Mouse (Mus musculus) neural tube, embryonic 12.5 days (tissue): Measurements from ENCODE around the gene Itga10. TPM values are rescaled to one million over a fixed set of nuclear protein-coding genes. Genes with fewer than 3 reads are reported as not detected.

Experiments
- ATAC-seq: fragments of 200-750 bp; cut with Nextera tagmentation; 2 replicates; pipeline ENCODE4 v1.8.0; 2017; ENCODE audit warnings: low read depth, mild to moderate bottlenecking, moderate TSS enrichment, moderate library complexity; ENCODE audit not compliant: low FRiP score
- H3K27ac ChIP-seq: fragments of 300-500 bp; sonication (generic); 2 replicates; pipeline ENCODE4 v1.5.1; 2016
- H3K27me3 ChIP-seq: fragments of 300-500 bp; sonication (generic); replicated peaks from 2 replicates; pipeline ENCODE4 v1.6.1; 2016; ENCODE audit warnings: mild to moderate bottlenecking
- H3K36me3 ChIP-seq: fragments of 300-500 bp; sonication (generic); 2 replicates; pipeline ENCODE4 v1.6.1; 2016; ENCODE audit warnings: mild to moderate bottlenecking
- H3K4me1 ChIP-seq: fragments of 300-500 bp; sonication (generic); 2 replicates; pipeline ENCODE4 v1.6.1; 2016
- H3K4me2 ChIP-seq: fragments of 300-500 bp; sonication (generic); replicated peaks from 2 replicates; pipeline ENCODE4 v1.6.1; 2016; ENCODE audit warnings: mild to moderate bottlenecking
- H3K4me3 ChIP-seq: fragments of 300-500 bp; sonication (generic); 2 replicates; pipeline ENCODE4 v1.5.1; 2016
- H3K9ac ChIP-seq: fragments of 300-500 bp; sonication (generic); 2 replicates; pipeline ENCODE4 v1.6.1; 2016; ENCODE audit warnings: mild to moderate bottlenecking
- H3K9me3 ChIP-seq: fragments of 300-500 bp; sonication (generic); 2 replicates; pipeline ENCODE4 v1.6.1; 2016; ENCODE audit warnings: mild to moderate bottlenecking
- WGBS: fragments of 180-500 bp; shearing (Covaris S2); methylation state at CpG from one replicate; pipeline ENCODE4 v1.1.7; 2016; 5-methylcytosine and 5-hydroxymethylcytosine counted together
- polyA plus RNA-seq: library from polyadenylated mRNA; unstranded; fragments of >200 nt; fragmentation: Nextera tagmentation; extraction: Ambion mirVana; gene quantifications from 2 replicates; pipeline ENCODE4 v1.2.1, GENCODE M21; 2016

Gene Itga10
- 0.90 and 0.93 TPM in 2 replicates for polyA plus RNA-seq

DNA sequence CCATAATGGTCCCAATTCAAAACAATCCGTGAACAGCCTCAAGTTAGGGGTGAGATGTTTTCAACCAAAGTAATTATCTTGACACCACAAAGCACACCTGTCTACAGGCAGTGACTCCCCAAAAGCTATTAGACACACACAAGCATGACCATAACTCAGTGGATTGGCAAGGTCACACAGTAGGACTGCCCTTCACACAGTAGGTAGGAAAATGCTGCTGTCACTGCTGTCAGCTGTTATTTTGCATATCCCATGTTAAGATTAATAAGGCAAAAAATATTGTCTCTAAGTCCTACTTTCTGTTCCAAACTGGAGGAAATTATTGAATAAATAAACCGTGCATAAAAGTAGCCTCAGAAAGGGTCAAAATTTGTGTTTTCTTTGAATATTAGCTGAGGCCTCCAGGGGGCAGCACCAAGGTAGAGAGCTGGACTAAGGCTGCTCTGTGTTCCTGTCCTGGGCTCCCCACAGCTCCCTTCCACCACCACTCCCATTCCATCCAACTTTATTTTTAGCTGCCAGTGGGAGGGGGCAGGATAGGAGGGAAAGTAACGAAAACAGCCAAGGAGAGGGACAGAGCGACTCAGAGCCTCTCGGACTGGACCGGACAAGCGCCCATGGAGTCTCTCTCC, at the start of gene Itga10:
TSS of gene Itga10 (plus strand) at position 567 of the 632 bp plus-strand sequence.
- H3K27me3 ChIP-seq = no peaks in the 10 kb centered on the region
- no peak within 1 kb of the TSS for H3K9ac ChIP-seq
- ATAC-seq = no peak
- no peaks in the 10 kb centered on the region for H3K4me1 ChIP-seq
- no peak within 1 kb of the TSS for H3K4me2 ChIP-seq
- no peak within 1 kb of the TSS for H3K4me3 ChIP-seq
- no peak within 1 kb of the TSS for H3K27ac ChIP-seq
- no peaks in the 10 kb centered on the region for H3K9me3 ChIP-seq
- 66% methylated on average over 7 of the region's 7 CpGs for WGBS
- H3K36me3 ChIP-seq = peaks cover 21% of the 10 kb centered on the region

DNA sequence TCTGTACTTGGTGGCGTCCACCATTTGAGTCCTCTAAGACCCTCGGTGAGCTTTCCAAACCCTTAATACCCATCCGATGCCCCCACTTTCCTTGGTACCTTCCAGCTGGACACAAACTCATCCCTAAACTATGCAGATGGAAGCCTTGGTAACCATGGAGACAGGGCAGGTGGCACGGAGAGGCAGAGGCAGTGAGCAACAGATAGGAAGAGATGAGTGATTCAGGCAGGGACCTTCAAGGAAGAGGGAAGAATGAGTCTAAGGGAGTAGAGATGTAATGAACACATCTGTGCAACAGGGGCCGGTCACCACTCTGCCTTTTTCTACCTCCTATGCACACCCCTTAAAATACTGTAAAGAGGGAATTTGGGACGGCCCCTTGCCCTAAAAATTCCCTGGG, 49.7 kb upstream of the Itga10 start:
- 19% methylated on average over 6 of the region's 6 CpGs for WGBS
- no peaks in the 10 kb centered on the region for H3K9me3 ChIP-seq
- H3K9ac ChIP-seq = no peak overlapping the region
- H3K4me1 ChIP-seq = peaks cover 55% of the 10 kb centered on the region
- H3K27ac ChIP-seq = no peak overlapping the region
- no peak overlapping the region for H3K4me3 ChIP-seq
- ATAC-seq = no peak
- no peaks in the 10 kb centered on the region for H3K36me3 ChIP-seq
- H3K4me2 ChIP-seq = peak overlapping the region; percentile 93
- peaks cover 27% of the 10 kb centered on the region for H3K27me3 ChIP-seq

DNA sequence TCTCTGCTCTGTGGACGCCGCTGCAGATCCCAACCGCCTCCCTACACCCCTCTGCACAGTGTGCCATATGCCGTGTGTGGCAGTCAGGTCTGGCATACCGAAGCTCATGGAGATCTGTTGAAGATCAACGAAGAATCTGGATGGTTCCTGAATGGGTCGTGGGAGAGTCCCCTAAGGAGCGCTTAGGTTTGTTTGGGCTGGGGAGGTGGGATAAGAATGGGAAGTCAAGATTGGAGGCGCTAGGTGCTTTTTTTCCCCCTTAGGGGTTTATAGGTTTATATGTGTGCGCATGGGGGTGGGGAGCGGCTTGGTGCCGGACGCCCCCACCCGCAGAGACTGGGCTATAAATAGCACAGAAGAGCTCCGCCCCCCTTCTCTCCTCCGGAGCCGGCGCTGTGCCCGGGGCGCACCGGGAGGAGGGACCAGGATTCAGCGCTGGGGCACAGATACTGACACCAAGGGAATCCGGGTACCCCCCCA, 49.1 kb upstream of the Itga10 start, which contains the start of gene Ankrd34a:
TSS of gene Ankrd34a (plus strand) at position 409 of the 480 bp plus-strand sequence.
- Histone ChIP-seq H3K9me3 (no peaks in the 10 kb centered on the region), H3K27ac (no peak within 1 kb of the TSS), H3K36me3 (no peaks in the 10 kb centered on the region), H3K4me3 (peak within 1 kb of the TSS; percentile 43), H3K9ac (peak within 1 kb of the TSS; percentile 72), H3K27me3 (peaks cover 27% of the 10 kb centered on the region), H3K4me2 (peak within 1 kb of the TSS; percentile 93), H3K4me1 (peaks cover 55% of the 10 kb centered on the region)
- under 1% methylated on average over 23 of the region's 23 CpGs for WGBS
- ATAC-seq = no peak

DNA sequence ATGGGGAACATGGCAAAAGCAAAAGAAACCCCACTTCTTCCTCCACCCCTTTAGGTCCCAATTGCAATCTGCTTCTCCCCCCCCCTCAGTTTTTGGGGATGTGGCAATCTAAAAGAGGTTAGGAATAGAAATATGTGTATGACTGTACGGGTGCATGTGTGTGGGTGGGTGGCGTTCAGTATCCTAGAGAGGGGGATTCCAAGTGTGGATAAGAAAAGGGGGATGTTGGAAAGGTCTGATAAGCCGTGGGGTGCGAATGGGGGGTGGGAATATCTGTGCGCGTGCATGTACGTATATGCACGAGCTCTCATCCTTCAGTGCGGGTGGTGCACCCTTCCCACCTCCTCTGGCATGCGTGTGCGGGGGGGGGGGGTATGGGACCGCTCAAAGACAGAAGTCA, 48.5 kb upstream of the Itga10 start:
- Histone ChIP-seq H3K27ac (no peak overlapping the region), H3K4me2 (peak overlapping the region; percentile 93), H3K9me3 (no peaks in the 10 kb centered on the region), H3K9ac (peak overlapping the region; percentile 72), H3K4me3 (peak overlapping the region; percentile 43), H3K4me1 (peaks cover 57% of the 10 kb centered on the region), H3K27me3 (peaks cover 27% of the 10 kb centered on the region), H3K36me3 (no peaks in the 10 kb centered on the region)
- WGBS = 6% methylated on average over 10 of the region's 12 CpGs
- no peak for ATAC-seq

DNA sequence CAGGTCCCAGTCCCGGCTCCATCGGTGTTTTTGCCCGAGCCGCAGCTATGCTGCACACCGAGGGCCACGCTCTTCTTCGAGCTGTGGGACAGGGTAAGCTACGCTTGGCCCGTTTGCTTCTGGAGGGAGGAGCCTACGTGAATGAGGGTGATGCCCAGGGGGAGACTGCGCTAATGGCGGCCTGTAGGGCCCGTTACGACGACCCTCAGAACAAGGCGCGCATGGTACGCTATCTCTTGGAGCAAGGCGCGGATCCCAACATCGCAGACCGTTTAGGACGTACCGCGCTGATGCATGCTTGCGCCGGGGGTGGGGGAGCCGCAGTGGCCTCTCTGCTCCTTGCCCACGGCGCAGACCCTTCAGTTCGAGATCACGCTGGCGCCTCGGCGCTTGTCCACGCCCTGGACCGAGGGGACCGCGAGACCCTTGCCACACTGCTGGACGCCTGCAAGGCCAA, 47.9 kb upstream of the Itga10 start:
- WGBS = under 1% methylated on average over 40 of the region's 40 CpGs
- Histone ChIP-seq H3K4me3 (peak overlapping the region; percentile 43), H3K4me1 (peaks cover 59% of the 10 kb centered on the region), H3K9ac (peak overlapping the region; percentile 72), H3K36me3 (no peaks in the 10 kb centered on the region), H3K27ac (no peak overlapping the region), H3K27me3 (peaks cover 27% of the 10 kb centered on the region), H3K4me2 (peak overlapping the region; percentile 93), H3K9me3 (no peaks in the 10 kb centered on the region)
- ATAC-seq = no peak

DNA sequence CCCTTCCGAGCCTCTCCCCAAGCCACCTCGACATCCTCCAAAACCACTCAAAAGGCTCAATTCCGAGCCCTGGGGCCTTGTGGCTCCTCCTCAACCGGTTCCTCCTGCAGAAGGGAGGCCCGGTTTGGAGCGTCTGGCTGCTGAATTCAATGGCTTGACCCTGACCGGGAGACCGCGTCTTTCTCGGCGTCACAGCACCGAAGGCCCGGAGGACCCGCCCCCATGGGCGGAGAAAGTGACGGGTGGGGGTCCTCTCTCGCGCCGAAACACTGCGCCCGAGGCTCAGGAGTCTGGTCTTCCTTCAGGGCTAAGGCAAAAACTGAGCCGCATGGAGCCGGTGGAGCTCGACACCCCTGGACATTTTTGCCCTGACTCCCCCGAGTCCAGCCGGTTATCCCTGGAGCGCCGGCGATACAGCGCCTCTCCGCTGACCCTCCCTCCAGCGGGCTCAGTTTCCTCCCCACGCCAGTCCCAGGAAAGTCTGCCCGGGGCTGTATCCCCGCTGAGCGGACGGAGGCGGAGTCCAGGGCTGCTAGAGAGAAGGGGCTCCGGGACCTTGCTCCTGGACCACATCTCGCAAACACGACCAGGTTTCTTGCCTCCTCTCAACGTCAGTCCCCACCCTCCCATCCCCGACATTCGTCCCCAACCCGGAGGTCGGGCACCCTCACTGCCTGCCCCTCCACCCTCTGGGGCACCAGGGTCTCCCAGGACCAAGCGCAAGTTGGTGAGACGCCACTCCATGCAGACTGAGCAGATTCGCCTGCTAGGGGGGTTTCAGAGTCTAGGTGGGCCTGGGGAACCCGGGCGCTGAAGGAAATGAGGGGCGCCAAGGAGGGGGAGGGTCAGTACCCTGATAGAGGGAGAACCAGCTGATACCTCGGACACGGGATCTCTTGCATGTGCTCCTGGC, 47.0 kb upstream of the Itga10 start:
- WGBS = under 1% methylated on average over 54 of the region's 54 CpGs
- ATAC-seq = no peak
- peaks cover 64% of the 10 kb centered on the region for H3K4me1 ChIP-seq

DNA sequence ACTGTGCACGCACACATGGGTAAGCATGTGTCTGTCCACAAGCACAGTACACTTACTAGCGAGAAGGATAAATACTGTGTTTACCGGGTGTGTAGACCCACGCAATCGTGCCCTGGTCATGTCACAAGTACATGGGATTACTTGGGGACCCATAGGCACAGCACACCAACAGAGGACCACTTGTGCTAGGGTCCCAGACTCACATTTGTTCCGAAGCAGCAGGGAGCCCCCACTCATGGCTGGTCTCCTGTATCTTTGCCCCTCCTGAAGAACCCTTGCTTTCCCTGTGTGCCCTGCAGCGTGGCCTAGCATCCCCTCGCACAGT, 46.4 kb upstream of the Itga10 start:
- Histone ChIP-seq H3K9ac (no peak overlapping the region), H3K9me3 (no peaks in the 10 kb centered on the region), H3K4me3 (peak overlapping the region; percentile 43), H3K27ac (no peak overlapping the region), H3K36me3 (0 out of 2 replicates have a peak, but pooled peaks cover 5% of the 10 kb centered on the region), H3K4me1 (peaks cover 70% of the 10 kb centered on the region), H3K4me2 (peak overlapping the region; percentile 93), H3K27me3 (peaks cover 27% of the 10 kb centered on the region)
- WGBS = 42% methylated on average over 8 of the region's 8 CpGs
- no peak for ATAC-seq

More for the DNA sequence above, 47.0 kb upstream of the Itga10 start:
- H3K36me3 ChIP-seq = no peaks in the 10 kb centered on the region
- peak overlapping the region; percentile 43 for H3K4me3 ChIP-seq
- no peaks in the 10 kb centered on the region for H3K9me3 ChIP-seq
- peaks cover 27% of the 10 kb centered on the region for H3K27me3 ChIP-seq
- H3K27ac ChIP-seq = 0 out of 2 replicates have a peak overlapping the region, but pooled peaks have one; percentile 37
- H3K9ac ChIP-seq = peak overlapping the region; percentile 72
- peak overlapping the region; percentile 93 for H3K4me2 ChIP-seq

DNA sequence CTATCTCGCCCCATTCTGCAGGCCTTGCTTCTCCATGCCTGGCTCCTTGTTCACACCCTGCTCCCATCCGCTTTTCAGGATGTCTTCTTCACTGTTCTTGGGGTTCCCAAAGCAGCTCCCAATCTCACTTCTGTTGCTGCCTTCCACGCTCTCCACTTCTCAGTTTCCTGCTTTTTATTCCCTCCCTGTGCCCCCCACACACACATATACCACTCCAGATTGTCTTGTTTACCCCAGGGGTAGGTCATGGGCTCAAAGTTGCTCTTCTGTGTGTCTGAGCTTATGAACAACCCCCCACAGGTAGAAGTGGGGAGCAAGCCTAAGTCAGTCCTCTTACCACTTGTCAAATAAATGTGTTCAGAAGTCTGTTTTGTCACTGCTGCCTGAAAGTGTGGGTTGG, 46.0 kb upstream of the Itga10 start:
- H3K27ac ChIP-seq = no peak overlapping the region
- peaks cover 27% of the 10 kb centered on the region for H3K27me3 ChIP-seq
- H3K4me1 ChIP-seq = peaks cover 74% of the 10 kb centered on the region
- no peak overlapping the region for H3K9ac ChIP-seq
- 0 out of 2 replicates have a peak, but pooled peaks cover 6% of the 10 kb centered on the region for H3K36me3 ChIP-seq
- WGBS = 81% methylated on average over 3 of the region's 3 CpGs
- ATAC-seq = no peak
- peak overlapping the region; percentile 93; the same call in 1 of the 2 replicates for H3K4me2 ChIP-seq
- H3K4me3 ChIP-seq = no peak overlapping the region
- H3K9me3 ChIP-seq = no peaks in the 10 kb centered on the region

DNA sequence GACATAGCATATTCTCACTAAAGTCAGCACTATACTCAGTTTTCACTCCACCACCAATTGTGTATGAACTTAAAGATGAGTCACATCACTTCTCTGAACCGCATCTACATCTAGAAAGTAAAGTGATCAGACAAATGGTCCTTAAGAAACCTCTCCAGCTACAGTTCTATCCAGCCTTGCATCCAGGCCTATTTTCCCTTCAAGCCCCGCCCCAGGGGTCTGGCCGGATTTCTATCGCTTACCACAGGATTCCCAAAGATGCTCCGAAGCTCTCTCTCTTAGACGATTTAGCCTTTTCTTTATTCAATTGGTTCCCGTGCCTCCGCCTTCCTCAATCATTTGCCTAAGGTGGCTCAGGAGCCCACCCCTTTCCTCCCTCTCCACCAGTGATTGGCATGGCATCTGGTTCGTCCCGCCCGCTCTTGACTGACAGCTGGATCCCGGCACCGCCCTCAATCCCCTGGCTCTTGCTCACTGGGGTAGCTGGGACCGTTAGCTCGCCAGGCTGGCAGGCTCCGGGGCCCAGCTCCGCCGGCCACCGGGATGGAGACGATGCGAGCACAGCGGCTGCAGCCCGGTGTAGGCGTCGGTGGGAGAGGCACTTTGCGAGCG, 44.6 kb upstream of the Itga10 start, which contains the start of gene Lix1l:
TSS of gene Lix1l (plus strand) at position 511 of the 612 bp plus-strand sequence.
- peaks cover 6% of the 10 kb centered on the region; the same call in 1 of the 2 replicates for H3K36me3 ChIP-seq
- H3K9ac ChIP-seq = peak within 1 kb of the TSS; percentile 95
- peak within 1 kb of the TSS; percentile 76 for H3K4me2 ChIP-seq
- H3K9me3 ChIP-seq = no peaks in the 10 kb centered on the region
- peak within 1 kb of the TSS; percentile 91 for H3K27ac ChIP-seq
- WGBS = 2% methylated on average over 27 of the region's 27 CpGs
- peak; percentile 93 for ATAC-seq
- H3K4me3 ChIP-seq = peak within 1 kb of the TSS; percentile 86
- peaks cover 17% of the 10 kb centered on the region for H3K27me3 ChIP-seq
- peaks cover 82% of the 10 kb centered on the region for H3K4me1 ChIP-seq

DNA sequence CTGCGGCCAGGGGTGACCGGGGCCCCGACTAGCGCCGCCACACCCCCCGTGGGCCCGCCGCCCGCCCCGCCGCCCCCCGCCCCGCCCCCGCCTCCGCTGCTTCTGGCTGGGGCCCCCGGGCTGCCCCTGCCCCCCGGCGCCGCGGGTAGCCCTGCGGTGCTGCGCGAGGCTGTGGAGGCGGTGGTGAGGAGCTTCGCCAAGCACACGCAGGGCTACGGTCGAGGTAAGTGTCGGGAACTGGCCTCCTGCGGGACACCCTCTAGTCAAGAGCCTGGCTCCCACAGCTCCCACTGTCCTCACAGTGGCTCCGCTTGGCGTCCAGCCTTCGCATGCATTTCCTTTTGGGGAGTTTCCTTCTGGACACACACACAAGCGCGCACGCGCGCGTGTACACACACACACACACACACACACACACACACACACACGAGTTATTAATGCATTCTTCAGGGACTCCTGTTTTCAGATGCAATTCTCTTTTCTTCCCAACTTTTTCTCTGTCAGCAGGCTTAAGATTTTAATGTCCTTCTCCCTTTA, 44.1 kb upstream of the Itga10 start:
- Histone ChIP-seq H3K9ac (peak overlapping the region; percentile 95), H3K9me3 (no peaks in the 10 kb centered on the region), H3K4me3 (peak overlapping the region; percentile 86), H3K36me3 (peaks cover 8% of the 10 kb centered on the region; the same call in 1 of the 2 replicates), H3K27ac (peak overlapping the region; percentile 91), H3K4me2 (peak overlapping the region; percentile 76), H3K4me1 (peaks cover 76% of the 10 kb centered on the region), H3K27me3 (peaks cover 11% of the 10 kb centered on the region)
- WGBS = 1% methylated on average over 38 of the region's 40 CpGs
- ATAC-seq = peak; percentile 73

DNA sequence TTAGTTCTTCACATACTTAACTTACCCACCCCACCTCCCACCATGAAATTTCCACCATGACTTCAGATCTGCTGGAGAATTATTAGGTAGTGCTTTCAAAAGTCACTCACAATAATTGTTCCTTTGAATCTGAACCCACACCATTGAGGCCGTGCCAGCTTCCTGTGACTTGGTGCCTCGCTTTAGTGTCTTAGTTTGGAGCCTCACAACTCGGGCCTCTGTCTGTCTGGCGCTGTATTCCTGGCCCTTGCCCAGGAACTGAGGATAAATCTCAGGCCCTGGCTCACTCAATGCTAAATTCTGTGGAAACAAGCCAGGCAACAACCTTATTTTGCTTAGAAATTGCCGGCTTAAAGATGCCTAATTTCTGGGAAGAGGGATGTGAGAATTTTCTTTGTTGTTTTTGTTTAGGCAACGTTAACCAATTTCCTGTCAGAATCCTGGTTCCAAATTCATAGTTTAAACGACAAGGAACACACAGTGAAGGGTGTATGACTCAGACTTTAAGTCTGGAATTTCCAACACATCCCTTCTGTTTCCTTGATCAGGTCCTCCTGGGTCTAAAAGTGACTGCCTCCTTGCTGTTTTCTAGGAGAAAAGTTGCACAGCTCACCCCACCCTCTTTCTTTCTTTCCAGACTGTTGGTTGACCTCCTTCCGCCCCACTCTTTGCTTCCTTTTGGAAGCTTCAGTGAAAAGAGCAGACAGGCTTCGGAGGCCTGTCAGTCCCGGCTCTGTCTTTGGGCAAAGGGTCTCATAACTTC, 43.3 kb upstream of the Itga10 start:
- Histone ChIP-seq H3K9me3 (no peaks in the 10 kb centered on the region), H3K9ac (peak overlapping the region; percentile 95), H3K4me3 (peak overlapping the region; percentile 86), H3K4me1 (peaks cover 68% of the 10 kb centered on the region), H3K27ac (peak overlapping the region; percentile 51; the same call in 1 of the 2 replicates), H3K4me2 (peak overlapping the region; percentile 76), H3K36me3 (peaks cover 8% of the 10 kb centered on the region; the same call in 1 of the 2 replicates), H3K27me3 (peaks cover 7% of the 10 kb centered on the region; the same call in 1 of the 2 replicates)
- ATAC-seq = no peak
- 29% methylated on average over 10 of the region's 10 CpGs for WGBS
